Mouse (Mus musculus): ENCODE measurements at regions not wholly inside any gene's neighbourhood (a gene's known extent, or its start where the extent isn't known, plus 50 kb on each side); places are given as distances from the start of the nearest gene placed in this dataset.

- no peak for TF ChIP-seq CTCF (IDR thresholded peaks at IDR 0.05; ENCODE audit: low read depth)
- TF ChIP-seq EP300 (optimal IDR thresholded peaks at IDR 0.05), result no peak
Observed at GRCm38 (mm10) chr12:25654456-25654855, 557.5 kb upstream of the Id2 start.

Measured in stomach, postnatal 0 days (tissue).